Mouse (Mus musculus): Measurements from ENCODE around the gene Lct. TPM values are rescaled to one million over a fixed set of nuclear protein-coding genes. Genes with fewer than 3 reads are reported as not detected.

Gene Lct
- polyA plus RNA-seq, 1 experiment from 2014 or later = 0.13 TPM

- Histone ChIP-seq H3K27ac (peak overlapping the region; percentile 95), H3K27me3 (ENCODE audit: insufficient read depth, low read length) (no peaks in the 10 kb centered on the region), H3K4me3 (replicated peaks; ENCODE audit: low read depth, low read length) (peak overlapping the region; percentile 71), H3K4me1 (replicated peaks; ENCODE audit: insufficient read depth, low read length) (no peaks in the 10 kb centered on the region; the same call in 1 of the 2 replicates), H3K4me2 (ENCODE audit: low read length) (peak overlapping the region; percentile 95), H3K9ac (ENCODE audit: low read depth, low read length) (peak overlapping the region; percentile 79), H3K9me3 (replicated peaks; ENCODE audit: low read length) (no peaks in the 10 kb centered on the region), H3K36me3 (ENCODE audit: insufficient read depth, low read length) (no peaks in the 10 kb centered on the region)
- 2% methylated on average over 19 of the region's 19 CpGs for WGBS
- no peak for TF ChIP-seq CTCF (IDR thresholded peaks at IDR 0.05; ENCODE audit: low read depth)
- DNase-seq (ENCODE audit: low spot score) (peak; percentile 46), ATAC-seq (replicated peaks; ENCODE audit: low FRiP score, low read depth) (peak; percentile 29)
Measured at GRCm38 (mm10) chr1:128244727-128245355, 83.3 kb downstream of the Lct start.

GRCm38 (mm10) chr1:128243996-128244726 is 84.0 kb downstream of the Lct start:
- under 1% methylated on average over 71 of the region's 71 CpGs for WGBS
- Histone ChIP-seq H3K9me3 (replicated peaks; ENCODE audit: low read length) (no peaks in the 10 kb centered on the region), H3K9ac (ENCODE audit: low read depth, low read length) (peak overlapping the region; percentile 79), H3K4me3 (replicated peaks; ENCODE audit: low read depth, low read length) (peak overlapping the region; percentile 71), H3K27me3 (ENCODE audit: insufficient read depth, low read length) (no peaks in the 10 kb centered on the region), H3K36me3 (ENCODE audit: insufficient read depth, low read length) (no peaks in the 10 kb centered on the region), H3K27ac (peak overlapping the region; percentile 95), H3K4me1 (replicated peaks; ENCODE audit: insufficient read depth, low read length) (no peaks in the 10 kb centered on the region; the same call in 1 of the 2 replicates), H3K4me2 (ENCODE audit: low read length) (peak overlapping the region; percentile 95)
- DNase-seq (ENCODE audit: low spot score) (peak; percentile 98), ATAC-seq (replicated peaks; ENCODE audit: low FRiP score, low read depth) (peak; percentile 96)
- no peak for TF ChIP-seq CTCF (IDR thresholded peaks at IDR 0.05; ENCODE audit: low read depth)

GRCm38 (mm10) chr1:128243627-128243995 is 84.5 kb downstream of the Lct start, which contains the start of gene Ubxn4:
Gene Ubxn4, plus strand, starts transcription at chr1:128243964.
- H3K9ac ChIP-seq (ENCODE audit: low read depth, low read length) = peak within 1 kb of the TSS; percentile 79
- peak within 1 kb of the TSS; percentile 71 for H3K4me3 ChIP-seq (replicated peaks; ENCODE audit: low read depth, low read length)
- WGBS = 12% methylated on average over 10 of the region's 10 CpGs
- H3K4me2 ChIP-seq (ENCODE audit: low read length) = peak within 1 kb of the TSS; percentile 95
- no peaks in the 10 kb centered on the region for H3K9me3 ChIP-seq (replicated peaks; ENCODE audit: low read length)
- TF ChIP-seq CTCF (IDR thresholded peaks at IDR 0.05; ENCODE audit: low read depth) = no peak
- no peaks in the 10 kb centered on the region for H3K36me3 ChIP-seq (ENCODE audit: insufficient read depth, low read length)
- ATAC-seq (replicated peaks; ENCODE audit: low FRiP score, low read depth) (0 out of 2 replicates have a peak, but pooled peaks have one; percentile 15), DNase-seq (ENCODE audit: low spot score) (no peak)
- no peaks in the 10 kb centered on the region for H3K27me3 ChIP-seq (ENCODE audit: insufficient read depth, low read length)
- H3K27ac ChIP-seq = peak within 1 kb of the TSS; percentile 95
- no peaks in the 10 kb centered on the region; the same call in 1 of the 2 replicates for H3K4me1 ChIP-seq (replicated peaks; ENCODE audit: insufficient read depth, low read length)

GRCm38 (mm10) chr1:128235181-128235580 is 92.9 kb downstream of the Lct start:
- WGBS = 96% methylated on average over 4 of the region's 4 CpGs

More at GRCm38 (mm10) chr1:128235181-128235580, 92.9 kb downstream of the Lct start:
- Histone ChIP-seq H3K9me3 (replicated peaks; ENCODE audit: low read length) (no peaks in the 10 kb centered on the region), H3K9ac (ENCODE audit: low read depth, low read length) (no peak overlapping the region), H3K4me1 (replicated peaks; ENCODE audit: insufficient read depth, low read length) (no peaks in the 10 kb centered on the region), H3K4me3 (replicated peaks; ENCODE audit: low read depth, low read length) (no peak overlapping the region), H3K4me2 (ENCODE audit: low read length) (no peak overlapping the region), H3K27me3 (ENCODE audit: insufficient read depth, low read length) (no peaks in the 10 kb centered on the region), H3K27ac (no peak overlapping the region), H3K36me3 (ENCODE audit: insufficient read depth, low read length) (peaks cover 34% of the 10 kb centered on the region)
- ATAC-seq (replicated peaks; ENCODE audit: low FRiP score, low read depth) = no peak
- no peak for DNase-seq (ENCODE audit: low spot score)
- TF ChIP-seq CTCF (IDR thresholded peaks at IDR 0.05; ENCODE audit: low read depth) = no peak

Other genes with a start within 250 kb of the Lct start
- 4.1 and 4.5 TPM in 2 replicates for gene Zranb3, start 225.3 kb downstream of the Lct start, polyA plus RNA-seq (2015; fragmentation: Nextera tagmentation; extraction: Ambion mirVana)
- 49.2 and 49.7 TPM in 2 replicates for gene R3hdm1, start 225.0 kb downstream of the Lct start, polyA plus RNA-seq (2015; fragmentation: Nextera tagmentation; extraction: Ambion mirVana)
- 76.2 and 78.4 TPM in 2 replicates for gene Ubxn4, start 84.4 kb downstream of the Lct start, polyA plus RNA-seq (2015; fragmentation: Nextera tagmentation; extraction: Ambion mirVana)
- gene Mcm6, start 31.3 kb upstream of the Lct start, polyA plus RNA-seq (2015; fragmentation: Nextera tagmentation; extraction: Ambion mirVana) = 126 and 149 TPM in 2 replicates
- gene Dars, start 89.0 kb upstream of the Lct start, polyA plus RNA-seq (2015; fragmentation: Nextera tagmentation; extraction: Ambion mirVana) = 142 and 143 TPM in 2 replicates